Mouse (Mus musculus) testis, postnatal 14 days (tissue): ENCODE measurements around the gene Tuba3a.
A peak's percentile ranks its signal among the peaks of the same experiment; 100 is the strongest.

Experiments used
- DNase-seq: peaks from one replicate; pipeline ENCODE4 v3.0.0; 2021; ENCODE audit warnings: low spot score

Gene Tuba3a

DNA sequence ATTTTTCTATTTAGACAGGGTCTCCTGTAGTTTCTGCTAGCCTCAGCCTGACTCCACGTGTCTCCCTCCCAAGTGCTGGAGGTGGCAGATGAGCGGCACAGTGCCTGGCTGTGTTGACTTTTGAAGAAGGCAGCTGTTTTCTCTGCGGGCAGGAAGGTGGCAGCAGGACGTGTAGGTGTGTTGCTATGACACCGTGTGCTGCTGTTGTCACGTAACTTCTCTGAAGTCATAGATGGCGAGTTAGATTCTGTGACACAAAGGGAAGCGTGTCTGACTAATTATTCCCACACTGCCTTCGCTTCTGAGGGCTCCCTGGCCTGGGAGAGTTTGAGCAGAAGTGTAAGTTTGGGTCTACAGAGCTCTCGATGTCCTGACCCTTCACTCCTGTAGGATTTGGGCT, 20.6 kb downstream of the Tuba3a start:
- no peak for DNase-seq

DNA sequence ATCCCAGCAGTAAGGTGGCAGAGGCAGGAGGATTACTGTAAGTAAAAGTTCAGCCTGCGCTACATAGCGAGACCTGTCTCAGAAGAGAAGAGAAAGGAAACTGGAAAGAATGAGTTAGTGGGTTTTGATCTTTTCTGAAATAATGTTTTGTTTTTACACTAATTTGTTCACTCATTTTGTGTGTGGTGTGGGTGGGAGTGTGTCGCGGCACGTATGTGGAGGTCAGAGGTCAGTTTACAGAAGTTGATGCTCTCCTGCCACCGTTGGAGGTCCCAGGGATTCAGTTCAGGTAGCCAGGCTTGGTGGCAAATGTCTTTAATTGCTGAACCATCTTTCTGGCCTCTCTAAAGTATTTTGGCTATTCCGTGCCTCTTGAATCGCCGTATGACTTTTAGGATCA, 21.6 kb downstream of the Tuba3a start:
- DNase-seq = no peak

DNA sequence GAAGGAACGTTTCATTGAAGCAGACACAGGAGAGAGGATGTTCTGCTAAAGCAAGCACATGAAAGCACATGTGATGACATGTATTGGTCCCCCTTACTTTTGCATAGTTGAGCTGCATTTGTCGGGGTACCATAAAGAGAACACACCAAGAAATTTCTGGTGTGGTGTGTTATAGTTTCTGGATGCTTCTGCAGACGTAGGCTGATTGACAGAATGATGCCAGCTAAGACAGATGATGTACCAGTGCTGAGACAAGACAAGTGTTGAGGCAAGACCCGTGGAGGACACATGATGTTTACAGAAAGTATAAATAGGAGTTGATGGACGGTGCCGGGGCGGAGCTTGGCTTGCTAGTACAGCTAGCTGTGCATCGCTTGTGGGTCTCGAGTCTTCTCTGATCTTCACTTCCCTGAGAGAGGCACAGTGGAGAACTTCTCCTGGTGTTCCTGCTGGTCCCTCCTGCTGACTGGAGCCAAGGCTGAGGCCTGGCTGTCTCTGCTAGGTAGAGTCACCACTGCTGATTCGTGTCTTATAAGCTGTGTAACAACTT, 25.8 kb downstream of the Tuba3a start:
- no peak for DNase-seq

GRCm38 (mm10) chr6:125256222-125256966, 29.4 kb downstream of the Tuba3a start:
- no peak for DNase-seq

- no peak for DNase-seq
Measured at GRCm38 (mm10) chr6:125255516-125256044, 30.3 kb downstream of the Tuba3a start.

DNA sequence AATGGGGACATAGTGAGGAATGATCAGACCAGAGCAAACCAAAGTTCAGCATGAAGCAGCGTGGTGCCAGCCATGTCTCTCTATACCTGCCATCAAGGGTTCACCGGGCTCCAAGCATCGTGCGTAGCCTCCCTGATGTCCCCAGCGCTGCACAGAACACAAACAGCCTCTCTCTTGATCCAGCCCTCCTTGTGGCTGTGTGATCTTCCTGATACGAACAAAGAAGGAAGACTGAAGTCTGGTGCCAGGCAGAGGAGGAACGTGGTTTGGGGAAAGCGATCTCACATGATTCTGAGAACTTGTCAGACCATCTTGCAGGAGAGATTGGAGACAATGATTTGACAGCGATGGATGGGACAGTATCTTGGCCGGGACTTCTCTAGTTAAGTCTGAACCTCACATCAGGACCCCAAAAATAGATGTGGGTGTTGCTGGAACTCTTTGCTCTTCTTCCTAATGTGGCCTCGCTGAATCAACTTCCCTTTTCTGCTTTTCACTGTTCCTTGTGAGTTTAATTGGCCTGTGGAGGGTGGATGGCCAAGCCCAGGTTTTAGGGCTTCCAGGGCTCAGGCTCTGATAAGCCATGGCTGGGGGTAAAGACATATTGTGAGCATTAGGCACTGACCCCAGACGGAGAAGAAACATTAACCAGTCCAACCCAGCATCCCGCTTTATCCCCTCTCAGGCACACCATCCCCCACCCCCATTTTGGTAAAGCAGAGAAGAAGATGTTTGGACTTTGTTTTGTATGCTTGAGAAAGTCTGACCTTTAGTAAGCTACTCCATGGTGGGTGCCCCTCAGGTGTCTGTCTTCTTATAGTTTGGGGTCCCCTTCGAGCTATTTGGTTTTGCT, 31.8 kb downstream of the Tuba3a start:
- no peak for DNase-seq

GRCm38 (mm10) chr6:125252711-125253110, 33.1 kb downstream of the Tuba3a start:
- no peak for DNase-seq

GRCm38 (mm10) chr6:125252285-125252684, 33.6 kb downstream of the Tuba3a start:
- no peak for DNase-seq

- no peak for DNase-seq
Measured at GRCm38 (mm10) chr6:125244551-125244950, 41.3 kb downstream of the Tuba3a start.

- no peak for DNase-seq
Measured at GRCm38 (mm10) chr6:125241566-125241965, 44.3 kb downstream of the Tuba3a start.

GRCm38 (mm10) chr6:125240617-125241016, 45.2 kb downstream of the Tuba3a start:
- DNase-seq = no peak

DNA sequence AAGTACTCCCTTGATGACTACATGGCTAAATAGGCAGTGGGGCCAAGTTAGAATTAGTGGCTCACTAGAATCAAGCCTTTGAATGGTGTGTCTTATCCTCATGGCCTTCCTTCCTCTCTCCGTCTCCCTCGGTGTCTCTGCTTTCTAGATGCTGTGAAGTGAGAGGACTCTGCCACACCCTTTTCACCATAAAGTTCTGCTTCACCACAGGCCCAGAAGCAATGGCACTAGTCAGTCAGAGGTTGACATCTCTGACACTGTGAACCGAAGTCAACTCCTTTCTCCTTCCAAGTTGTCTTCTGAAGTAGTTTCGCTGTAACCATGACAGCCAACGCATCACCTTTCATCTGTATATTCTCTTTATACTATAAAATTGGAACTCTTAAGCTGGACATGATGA, 46.3 kb downstream of the Tuba3a start:
- no peak for DNase-seq

GRCm38 (mm10) chr6:125238396-125238795, 47.4 kb downstream of the Tuba3a start:
- DNase-seq = no peak

GRCm38 (mm10) chr6:125237421-125237820, 48.4 kb downstream of the Tuba3a start:
- no peak for DNase-seq

DNA sequence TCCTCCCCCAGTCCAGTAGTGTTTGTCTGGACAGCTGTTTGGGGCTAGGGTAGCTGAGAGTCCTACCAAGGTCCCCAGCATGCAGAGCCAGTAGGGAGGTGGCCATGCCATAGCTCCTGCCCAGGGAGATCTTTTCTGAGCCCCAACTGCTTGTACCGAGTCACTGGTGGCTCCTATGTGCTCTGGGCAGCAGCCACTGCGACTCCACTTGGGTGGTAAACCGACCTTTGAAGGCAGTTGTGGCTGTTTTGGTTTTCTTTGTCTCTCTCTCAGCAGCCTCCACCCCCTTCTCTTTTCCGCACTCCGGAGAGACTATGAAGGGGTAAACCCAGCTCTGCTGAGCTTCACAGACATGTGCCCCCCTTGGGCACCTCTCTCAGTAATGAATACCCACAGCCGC, 49.1 kb downstream of the Tuba3a start, which contains the start of gene Cd27:
Gene Cd27, minus strand, starts transcription at position 229 of the 400 bp plus-strand sequence.
- DNase-seq = no peak

DNA sequence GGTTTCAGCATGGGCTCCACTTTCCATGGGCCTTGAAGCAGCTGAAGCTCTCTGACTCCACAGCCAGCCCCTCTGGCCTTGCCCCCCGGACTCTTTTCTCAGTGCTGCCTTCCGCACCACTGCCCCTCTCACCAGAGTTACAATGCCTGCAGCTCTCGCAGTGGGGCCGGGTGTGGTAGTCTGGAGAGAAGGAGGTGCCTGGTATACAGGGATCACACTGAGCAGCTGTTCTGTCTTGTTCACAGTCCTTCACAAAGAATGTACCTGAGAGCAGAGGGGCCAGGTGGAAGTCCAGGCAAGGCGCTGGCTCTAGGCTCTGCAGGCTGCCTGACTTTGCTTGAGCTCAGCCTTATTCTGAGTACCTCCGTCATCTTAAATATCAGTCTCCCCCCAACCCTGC, 49.5 kb downstream of the Tuba3a start:
- DNase-seq = no peak

DNA sequence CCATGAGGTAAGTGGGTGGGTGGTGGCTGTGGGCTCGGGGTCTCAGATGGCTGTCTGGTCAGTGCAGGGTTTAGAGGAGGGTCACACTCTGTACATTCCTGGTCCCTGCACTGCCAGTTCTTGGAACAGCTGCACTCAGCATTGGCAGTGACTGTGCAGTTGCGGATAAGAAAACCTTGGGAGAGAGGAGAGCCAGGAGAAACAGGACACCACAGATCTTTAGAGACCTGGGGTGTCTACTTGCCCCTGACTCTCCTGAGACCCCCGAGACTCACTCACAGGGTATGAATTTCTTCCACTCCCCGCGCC, 51.4 kb downstream of the Tuba3a start:
- DNase-seq = no peak

GRCm38 (mm10) chr6:125233816-125234519, 51.9 kb downstream of the Tuba3a start:
- DNase-seq = no peak

DNA sequence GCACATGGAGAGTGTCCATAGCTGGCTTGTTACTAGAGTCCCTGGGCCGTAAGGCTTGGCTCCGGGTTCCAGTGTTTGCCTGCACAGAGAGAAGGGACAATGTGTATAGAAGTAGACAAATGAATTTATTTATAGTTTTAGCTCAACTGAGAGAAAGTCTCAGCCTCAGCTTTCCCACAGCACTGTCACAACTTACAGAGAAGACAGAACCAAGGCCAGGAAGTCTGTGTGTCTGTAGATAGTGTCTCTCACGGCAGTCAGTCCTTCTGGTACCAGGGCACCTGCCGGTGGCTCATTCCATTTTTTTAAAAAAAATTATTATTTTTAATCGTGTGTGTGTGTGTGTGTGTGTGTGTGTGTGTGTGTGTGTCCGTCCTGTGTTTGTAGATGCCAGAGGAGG, 53.3 kb downstream of the Tuba3a start:
- no peak for DNase-seq

DNA sequence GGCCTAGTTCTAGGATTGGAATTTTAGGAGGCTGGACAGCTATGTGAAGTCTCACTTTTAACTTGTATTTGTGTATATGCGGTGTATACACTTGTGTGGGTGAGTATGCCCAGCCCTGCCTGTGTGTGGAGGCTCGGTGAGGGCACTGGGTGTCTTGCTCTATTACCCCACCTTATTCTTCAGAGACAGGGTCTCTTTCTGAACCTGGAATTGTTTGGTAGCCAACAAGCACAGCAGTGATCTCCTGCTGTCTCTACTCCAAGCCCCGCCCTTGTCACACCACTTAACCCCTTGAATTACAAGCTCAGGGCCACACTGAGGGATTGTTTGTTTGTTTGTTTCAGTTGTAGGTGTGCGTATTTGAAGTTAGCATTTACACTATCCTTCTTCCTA, 53.8 kb downstream of the Tuba3a start:
- no peak for DNase-seq

DNA sequence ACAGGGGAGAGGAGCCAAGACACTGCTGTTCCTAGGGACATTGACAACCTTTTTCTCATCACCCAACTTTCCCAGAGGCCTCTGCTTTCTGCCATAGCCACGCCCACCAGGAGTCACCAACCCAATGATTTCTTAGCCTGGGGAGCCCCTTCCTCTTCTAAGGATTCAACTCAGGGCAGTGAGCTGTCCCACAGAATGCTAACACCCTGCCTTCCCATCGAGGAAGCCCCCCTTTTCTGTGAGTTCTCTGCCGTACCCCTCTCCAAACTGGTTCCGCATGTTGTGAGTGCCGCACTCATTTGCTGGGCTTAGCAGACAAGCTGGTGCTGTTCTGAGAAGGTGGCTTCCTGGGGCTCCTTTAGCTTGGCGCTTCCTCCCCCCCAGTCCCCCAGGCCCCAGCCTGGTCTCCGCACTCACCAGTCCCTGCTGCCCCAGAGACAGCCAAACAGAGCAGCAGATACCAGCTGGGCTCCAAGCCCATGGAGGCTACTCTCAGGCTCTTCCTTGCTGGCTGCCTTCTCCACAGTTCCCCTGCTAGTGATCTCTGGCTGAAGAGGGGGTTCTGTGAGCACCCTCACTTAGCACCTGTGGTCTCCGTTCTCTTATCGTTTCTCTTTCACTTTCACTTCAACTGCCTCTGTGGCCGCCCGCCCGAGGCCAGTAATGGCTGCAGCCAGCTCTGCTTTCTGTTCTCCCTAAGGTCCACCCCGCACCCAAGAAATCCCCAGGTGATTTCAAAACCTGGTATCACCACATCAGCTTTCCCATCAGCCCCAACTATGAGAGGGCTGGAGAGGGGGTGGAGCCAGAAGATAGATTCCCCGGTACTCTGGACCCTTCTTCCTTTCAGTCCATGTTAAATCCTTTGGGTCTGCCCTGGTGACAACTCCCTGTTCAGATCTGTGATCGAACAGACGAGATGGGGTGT, 54.5 kb downstream of the Tuba3a start, which contains the start of gene Tapbpl:
Gene Tapbpl, minus strand, starts transcription at position 744 of the 928 bp plus-strand sequence.
- DNase-seq = peak; percentile 42
